Mouse (Mus musculus) cortical plate, adult 2 months (tissue): ENCODE results near the gene Ercc6l. TPM values are rescaled to one million over a fixed set of nuclear protein-coding genes. Genes with fewer than 3 reads are reported as not detected.

ENCODE experiments used
- H3K27ac ChIP-seq: fragments of 200-500 bp; 2 replicates; pipeline ENCODE4 v1.5.1; 2012; ENCODE audit warnings: low read length, control low read depth, inconsistent platforms; ENCODE audit not compliant: insufficient read depth
- H3K4me1 ChIP-seq: fragments of 200-500 bp; 2 replicates; pipeline ENCODE4 v1.6.1; 2011; ENCODE audit warnings: low read length; ENCODE audit not compliant: control insufficient read depth, insufficient read depth
- H3K4me3 ChIP-seq: fragments of 200-500 bp; 2 replicates; pipeline ENCODE4 v1.5.1; 2011; ENCODE audit warnings: mild to moderate bottlenecking, low read length, control low read depth; ENCODE audit not compliant: insufficient read depth
- CTCF ChIP-seq: fragments of 200-500 bp; IDR thresholded peaks from 2 replicates; pipeline ENCODE4 v1.5.1; 2011; ENCODE audit warnings: mild to moderate bottlenecking, control low read depth, low read length; ENCODE audit not compliant: insufficient read depth; ENCODE audit errors: extremely low read depth
- POLR2A ChIP-seq: fragments of 200-500 bp; IDR thresholded peaks from 2 replicates; pipeline ENCODE4 v1.6.1; 2011; ENCODE audit warnings: mild to moderate bottlenecking, low read length, control low read depth; ENCODE audit not compliant: insufficient read depth; ENCODE audit errors: extremely low read depth
- polyA plus RNA-seq: library from polyadenylated mRNA; depleted of rRNA; stranded (reverse); fragments of >200 nt; gene quantifications from 2 replicates; pipeline ENCODE4 v1.2.3, GENCODE M21; 2012; rRNA removed

Ercc6l gene
- 0.08 and 0.10 TPM in 2 replicates for polyA plus RNA-seq

GRCm38 (mm10) chrX:102156618-102157422 is at the start of gene Ercc6l:
Ercc6l (minus strand) TSS chrX:102157091.
- no peaks in the 10 kb centered on the region for H3K4me1 ChIP-seq
- TF ChIP-seq CTCF: no peak
- no peak for TF ChIP-seq POLR2A
- H3K4me3 ChIP-seq: peak within 1 kb of the TSS; percentile 45
- H3K27ac ChIP-seq: peak within 1 kb of the TSS; percentile 14; the same call in 1 of the 2 replicates

GRCm38 (mm10) chrX:102190840-102191239 is 33.9 kb upstream of the Ercc6l start:
- TF ChIP-seq POLR2A (no peak), CTCF (no peak)

GRCm38 (mm10) chrX:102189581-102189980 is 32.7 kb upstream of the Ercc6l start:
- no peak overlapping the region; the same call in 1 of the 2 replicates for H3K4me3 ChIP-seq
- H3K27ac ChIP-seq: no peak overlapping the region
- no peak for TF ChIP-seq CTCF
- no peak for TF ChIP-seq POLR2A
- H3K4me1 ChIP-seq: no peaks in the 10 kb centered on the region

More at GRCm38 (mm10) chrX:102190840-102191239, 33.9 kb upstream of the Ercc6l start:
- H3K27ac ChIP-seq: no peak overlapping the region
- no peaks in the 10 kb centered on the region for H3K4me1 ChIP-seq
- H3K4me3 ChIP-seq: no peak overlapping the region

DNA sequence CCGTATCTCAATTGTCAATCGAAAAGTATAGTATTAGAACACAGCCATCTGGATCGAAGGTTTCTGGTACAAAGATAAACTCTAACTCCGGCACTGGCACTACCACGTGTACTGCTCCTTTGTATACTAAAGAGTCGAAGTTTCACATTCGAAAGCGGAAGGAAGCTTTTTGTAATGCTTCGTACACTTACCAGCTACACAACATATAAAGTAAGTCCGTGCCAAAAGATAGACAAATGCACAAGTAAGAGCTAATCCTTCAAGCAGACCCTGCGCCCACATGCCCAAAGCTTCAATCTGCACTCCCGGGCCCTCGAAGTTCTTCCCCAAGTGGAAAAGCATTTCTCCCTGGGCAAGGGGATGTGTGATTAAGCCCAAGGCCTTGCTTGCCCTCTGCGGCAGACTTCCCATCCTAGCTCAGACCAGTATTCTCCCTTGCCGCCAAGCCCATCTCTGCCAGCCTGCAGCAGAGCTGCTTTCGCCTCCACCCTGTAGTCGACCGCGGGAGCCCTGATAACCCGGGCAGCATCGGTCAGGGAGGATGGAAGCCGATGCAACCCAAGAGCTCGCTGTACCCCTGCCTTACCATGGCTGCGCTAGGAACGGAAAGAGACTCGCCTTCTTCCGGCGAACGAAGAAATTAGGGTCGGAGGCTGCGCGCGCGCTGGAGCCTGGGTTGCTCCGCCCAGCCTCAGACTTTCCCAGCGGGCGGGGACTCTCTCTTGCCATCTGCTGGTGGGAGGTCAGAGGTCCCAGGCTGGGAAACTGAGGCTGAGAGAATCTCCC is 32.0 kb upstream of the Ercc6l start, which contains the start of gene Rps4x:
Gene Rps4x, minus strand, starts transcription at position 683 of the 786 bp plus-strand sequence.
- TF ChIP-seq CTCF: peak; percentile 36; the same call in 1 of the 2 replicates
- TF ChIP-seq POLR2A: peak; percentile 95
- Histone ChIP-seq H3K4me1 (no peaks in the 10 kb centered on the region), H3K4me3 (peak within 1 kb of the TSS; percentile 81), H3K27ac (peak within 1 kb of the TSS; percentile 74)

DNA sequence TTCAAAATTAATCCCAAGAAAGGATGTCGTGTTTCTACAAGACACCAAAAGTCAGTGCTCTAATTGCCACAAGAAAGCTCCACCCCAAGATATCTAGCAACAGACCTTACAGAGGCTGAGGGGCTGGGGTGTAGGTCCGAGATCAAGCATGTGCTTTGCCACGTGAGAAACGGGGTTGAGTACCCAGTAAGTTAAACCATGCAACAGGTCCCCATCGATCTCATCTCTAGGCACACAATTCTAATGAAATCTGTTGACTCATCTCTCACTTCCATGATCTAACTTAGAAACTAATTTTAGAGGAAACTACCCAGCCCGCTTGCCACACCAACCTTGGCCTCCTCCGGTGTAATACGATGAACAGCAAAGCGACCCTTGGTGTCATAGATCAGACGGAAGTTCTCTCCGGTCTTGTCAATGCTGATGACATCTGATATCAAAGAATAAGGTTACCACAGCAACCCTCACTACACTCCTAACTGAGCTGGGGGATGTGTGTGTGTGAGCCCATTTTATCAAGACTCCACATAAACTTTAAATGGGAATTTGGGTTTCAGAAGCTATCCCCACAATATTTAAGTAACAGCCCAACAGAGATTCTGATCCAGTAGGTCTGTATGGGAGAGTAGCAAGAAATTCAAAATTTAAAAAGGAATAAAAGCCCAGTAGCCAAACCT is 30.3 kb upstream of the Ercc6l start:
- no peak overlapping the region for H3K27ac ChIP-seq
- no peak for TF ChIP-seq CTCF
- TF ChIP-seq POLR2A: no peak
- no peak overlapping the region; the same call in 1 of the 2 replicates for H3K4me3 ChIP-seq
- H3K4me1 ChIP-seq: no peaks in the 10 kb centered on the region

- no peak overlapping the region for H3K27ac ChIP-seq
- H3K4me3 ChIP-seq: no peak overlapping the region
- no peaks in the 10 kb centered on the region for H3K4me1 ChIP-seq
- TF ChIP-seq CTCF: no peak
- TF ChIP-seq POLR2A: no peak
Measured at GRCm38 (mm10) chrX:102182575-102182974, 25.7 kb upstream of the Ercc6l start.

DNA sequence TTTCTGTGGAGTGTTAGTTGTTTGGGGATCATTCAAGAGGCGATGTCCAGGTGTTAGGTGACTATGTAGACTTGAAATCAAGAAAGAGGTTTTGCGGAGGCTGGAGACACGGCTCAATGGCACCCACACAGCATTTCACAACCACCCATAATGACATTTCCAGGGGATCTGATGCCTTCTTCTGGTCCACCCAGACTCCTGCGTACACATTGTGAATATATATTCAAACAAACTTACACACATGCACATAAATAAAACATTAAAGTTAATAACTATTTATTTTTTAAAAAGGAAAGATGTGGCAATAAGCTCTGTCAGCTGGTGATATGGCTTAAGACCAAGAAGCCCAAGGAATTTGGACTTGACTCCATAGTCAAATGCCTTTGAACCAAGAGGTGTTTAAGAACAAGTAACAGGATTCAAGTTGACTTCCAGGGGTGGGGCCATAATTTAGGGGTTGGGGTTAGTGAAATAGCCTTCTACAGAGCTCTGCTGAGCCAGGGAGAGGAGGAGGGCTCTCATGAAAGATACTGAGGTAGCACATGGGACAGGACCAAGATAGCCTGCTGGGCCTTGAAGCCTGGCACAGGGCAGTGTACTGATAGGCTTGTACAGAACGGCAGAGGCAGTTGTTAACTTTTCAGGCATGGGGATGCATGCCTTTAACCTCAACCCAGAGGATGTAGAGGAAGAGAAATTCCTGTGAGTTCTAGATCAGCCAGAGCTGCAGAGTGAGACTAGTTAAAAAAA is 18.8 kb upstream of the Ercc6l start:
- TF ChIP-seq POLR2A: no peak
- TF ChIP-seq CTCF: no peak
- Histone ChIP-seq H3K4me3 (no peak overlapping the region), H3K4me1 (no peaks in the 10 kb centered on the region), H3K27ac (no peak overlapping the region)

DNA sequence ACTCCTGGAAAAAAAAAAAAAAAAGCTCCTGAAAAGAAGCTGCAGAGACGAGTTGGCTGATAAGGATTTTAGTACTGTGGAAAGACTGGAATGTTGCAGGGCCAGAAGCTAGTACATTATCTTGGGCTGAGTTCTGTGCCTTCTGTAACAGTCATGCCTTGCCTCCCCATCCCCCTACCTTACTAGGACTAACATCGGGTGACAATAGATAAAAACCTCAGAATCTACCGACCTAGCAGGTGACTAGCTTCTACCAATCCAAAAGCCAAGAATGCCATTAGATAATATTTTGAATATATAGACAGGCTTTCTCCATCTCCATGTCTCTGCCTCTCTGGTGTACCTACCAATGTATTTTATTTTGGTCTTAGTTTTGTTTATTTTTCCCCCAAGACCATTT is 14.0 kb upstream of the Ercc6l start:
- no peak overlapping the region for H3K4me3 ChIP-seq
- H3K27ac ChIP-seq: no peak overlapping the region
- H3K4me1 ChIP-seq: no peaks in the 10 kb centered on the region; the same call in 1 of the 2 replicates
- TF ChIP-seq POLR2A (no peak), CTCF (no peak)

GRCm38 (mm10) chrX:102170135-102170534 is 13.2 kb upstream of the Ercc6l start:
- no peak overlapping the region for H3K27ac ChIP-seq
- TF ChIP-seq CTCF (no peak), POLR2A (no peak)
- H3K4me1 ChIP-seq: no peaks in the 10 kb centered on the region; the same call in 1 of the 2 replicates
- no peak overlapping the region for H3K4me3 ChIP-seq
